Mouse (Mus musculus): ENCODE measurements around the gene 1810055G02Rik.

Gene 1810055G02Rik

GRCm38 (mm10) chr19:3743362-3743761 lies 35.3 kb downstream of the 1810055G02Rik start:
- DNase-seq (ENCODE audit: low spot score) = no peak

- DNase-seq (ENCODE audit: low spot score) = no peak
Measured at GRCm38 (mm10) chr19:3743851-3744512, 35.9 kb downstream of the 1810055G02Rik start.

GRCm38 (mm10) chr19:3752621-3753239 lies 44.6 kb downstream of the 1810055G02Rik start:
- DNase-seq (ENCODE audit: low spot score) = no peak

- no peak for DNase-seq (ENCODE audit: low spot score)
Measured at GRCm38 (mm10) chr19:3753240-3753633, 45.1 kb downstream of the 1810055G02Rik start.

GRCm38 (mm10) chr19:3753738-3754137 lies 45.6 kb downstream of the 1810055G02Rik start:
- no peak for DNase-seq (ENCODE audit: low spot score)

- DNase-seq (ENCODE audit: low spot score) = no peak
Measured at GRCm38 (mm10) chr19:3757861-3758260, 49.8 kb downstream of the 1810055G02Rik start.

GRCm38 (mm10) chr19:3765221-3765820 lies 57.2 kb downstream of the 1810055G02Rik start:
- no peak for DNase-seq (ENCODE audit: low spot score)

GRCm38 (mm10) chr19:3766378-3766777 lies 58.3 kb downstream of the 1810055G02Rik start:
- DNase-seq (ENCODE audit: low spot score) = no peak

GRCm38 (mm10) chr19:3767276-3767780 lies 59.2 kb downstream of the 1810055G02Rik start, which contains the start of gene Kmt5b:
Gene Kmt5b, plus strand, starts transcription at chr19:3767421.
- DNase-seq (ENCODE audit: low spot score) = peak; percentile 57

All from MN1 (cell line).